Mouse (Mus musculus): ENCODE measurements around the gene Comt.

GRCm38 (mm10) chr16:18430641-18431212 lies 4.1 kb upstream of the Comt start:
- TF ChIP-seq CTCF (IDR thresholded peaks at IDR 0.05; ENCODE audit: low read depth) (0 out of 2 replicates have a peak, but pooled peaks have one; percentile 23), EP300 (IDR thresholded peaks at IDR 0.05; ENCODE audit: low read depth) (peak; percentile 55)

Measured in liver, embryonic 14.5 days (tissue).